Mouse (Mus musculus): Measurements from ENCODE around the gene Cbln4. TPM values are rescaled to one million over a fixed set of nuclear protein-coding genes. Genes with fewer than 3 reads are reported as not detected.

Cbln4 gene
- polyA plus RNA-seq, 1 experiment from 2014 or later = 35.2 TPM

GRCm38 (mm10) chr2:171994861-171995260, 48.4 kb downstream of the Cbln4 start:
- ATAC-seq (ENCODE audit: low FRiP score) (no peak), DNase-seq (ENCODE audit: low spot score) (no peak)
- no peaks in the 10 kb centered on the region for H3K36me3 ChIP-seq (replicated peaks; ENCODE audit: control insufficient read depth, insufficient read depth)
- no peaks in the 10 kb centered on the region for H3K27me3 ChIP-seq (ENCODE audit: control insufficient read depth, insufficient read depth, low read length)
- H3K9ac ChIP-seq = no peak overlapping the region
- WGBS = 67% methylated on average over 6 of the region's 6 CpGs
- no peaks in the 10 kb centered on the region for H3K9me3 ChIP-seq (ENCODE audit: control insufficient read depth, low read length)
- H3K4me2 ChIP-seq (replicated peaks) = no peak overlapping the region
- no peaks in the 10 kb centered on the region for H3K4me1 ChIP-seq (replicated peaks; ENCODE audit: control insufficient read depth, insufficient read depth, low read length)
- H3K4me3 ChIP-seq (replicated peaks; ENCODE audit: low read length) = no peak overlapping the region
- no peak overlapping the region for H3K27ac ChIP-seq

- Histone ChIP-seq H3K27ac (no peak overlapping the region), H3K9ac (no peak overlapping the region), H3K4me3 (replicated peaks; ENCODE audit: low read length) (no peak overlapping the region), H3K27me3 (ENCODE audit: control insufficient read depth, insufficient read depth, low read length) (no peaks in the 10 kb centered on the region), H3K36me3 (replicated peaks; ENCODE audit: control insufficient read depth, insufficient read depth) (no peaks in the 10 kb centered on the region), H3K9me3 (ENCODE audit: control insufficient read depth, low read length) (no peaks in the 10 kb centered on the region), H3K4me2 (replicated peaks) (no peak overlapping the region), H3K4me1 (replicated peaks; ENCODE audit: control insufficient read depth, insufficient read depth, low read length) (no peaks in the 10 kb centered on the region)
- WGBS = 46% methylated on average over 5 of the region's 5 CpGs
- no peak for ATAC-seq (ENCODE audit: low FRiP score)
- DNase-seq (ENCODE audit: low spot score) = no peak
These were observed 49.0 kb downstream of the Cbln4 start for GRCm38 (mm10) chr2:171994240-171994639.

GRCm38 (mm10) chr2:171986686-171987085, 56.6 kb downstream of the Cbln4 start:
- Histone ChIP-seq H3K4me1 (replicated peaks; ENCODE audit: control insufficient read depth, insufficient read depth, low read length) (peaks cover 4% of the 10 kb centered on the region; the same call in 1 of the 2 replicates), H3K27me3 (ENCODE audit: control insufficient read depth, insufficient read depth, low read length) (no peaks in the 10 kb centered on the region), H3K9ac (no peak overlapping the region), H3K9me3 (ENCODE audit: control insufficient read depth, low read length) (no peaks in the 10 kb centered on the region), H3K27ac (no peak overlapping the region), H3K36me3 (replicated peaks; ENCODE audit: control insufficient read depth, insufficient read depth) (no peaks in the 10 kb centered on the region), H3K4me2 (replicated peaks) (no peak overlapping the region), H3K4me3 (replicated peaks; ENCODE audit: low read length) (no peak overlapping the region)
- ATAC-seq (ENCODE audit: low FRiP score) (no peak), DNase-seq (ENCODE audit: low spot score) (no peak)
- WGBS = 28% methylated on average over 6 of the region's 6 CpGs

Other genes with a start within 250 kb of the Cbln4 start
- gene Mc3r, start 205.0 kb upstream of the Cbln4 start, polyA plus RNA-seq (2014; fragmentation: Nextera tagmentation; extraction: Ambion mirVana) = 0.15 and 0.30 TPM in 2 replicates